Mouse (Mus musculus) thymus, postnatal 0 days (tissue): ENCODE measurements around the gene Slc44a1. TPM values are rescaled to one million over a fixed set of nuclear protein-coding genes. Genes with fewer than 3 reads are reported as not detected.

ENCODE experiments used
- DNase-seq: peaks from one replicate; pipeline ENCODE4 v3.0.0-alpha.2; 2015; ENCODE audit warnings: low spot score
- polyA plus RNA-seq: library from polyadenylated mRNA; unstranded; fragments of >200 nt; fragmentation: Nextera tagmentation; extraction: Ambion mirVana; gene quantifications from 2 replicates; pipeline ENCODE4 v1.2.1, GENCODE M21; 2015

The Slc44a1 gene
- 9.5 and 9.6 TPM in 2 replicates for polyA plus RNA-seq

- DNase-seq: peak; percentile 83
Measured at GRCm38 (mm10) chr4:53440010-53440815, at the start of gene Slc44a1. TSS of gene Slc44a1 (plus strand) at chr4:53440413.

GRCm38 (mm10) chr4:53395002-53395401 lies 45.2 kb upstream of the Slc44a1 start:
- no peak for DNase-seq

DNA sequence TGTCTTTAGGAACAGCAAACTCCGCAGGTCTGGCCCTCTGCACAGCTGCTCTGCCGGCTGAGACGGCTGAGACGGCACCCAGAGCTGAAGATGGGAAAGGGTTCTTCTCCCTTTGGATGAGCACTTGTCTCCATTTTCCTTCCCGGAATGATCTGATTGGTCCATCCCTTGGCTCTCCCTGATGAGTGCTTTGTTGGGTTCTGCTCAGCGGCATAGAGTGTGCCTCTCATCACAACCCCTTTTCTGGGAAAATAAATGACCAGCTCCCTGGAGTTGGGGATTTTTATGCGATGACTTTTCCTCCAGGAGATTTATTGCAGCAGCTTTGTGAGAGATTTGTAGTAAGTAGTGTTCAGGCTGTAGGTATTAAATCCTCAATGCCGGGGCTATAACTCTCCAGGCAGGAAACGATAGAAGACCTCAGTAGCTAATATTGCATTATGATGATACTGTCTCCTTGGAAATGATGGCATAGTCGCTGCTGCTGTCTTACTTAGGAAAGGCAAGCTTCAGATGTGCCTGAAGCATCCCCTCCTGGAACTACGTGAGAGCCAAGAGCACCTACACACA lies 43.5 kb upstream of the Slc44a1 start:
- no peak for DNase-seq

DNA sequence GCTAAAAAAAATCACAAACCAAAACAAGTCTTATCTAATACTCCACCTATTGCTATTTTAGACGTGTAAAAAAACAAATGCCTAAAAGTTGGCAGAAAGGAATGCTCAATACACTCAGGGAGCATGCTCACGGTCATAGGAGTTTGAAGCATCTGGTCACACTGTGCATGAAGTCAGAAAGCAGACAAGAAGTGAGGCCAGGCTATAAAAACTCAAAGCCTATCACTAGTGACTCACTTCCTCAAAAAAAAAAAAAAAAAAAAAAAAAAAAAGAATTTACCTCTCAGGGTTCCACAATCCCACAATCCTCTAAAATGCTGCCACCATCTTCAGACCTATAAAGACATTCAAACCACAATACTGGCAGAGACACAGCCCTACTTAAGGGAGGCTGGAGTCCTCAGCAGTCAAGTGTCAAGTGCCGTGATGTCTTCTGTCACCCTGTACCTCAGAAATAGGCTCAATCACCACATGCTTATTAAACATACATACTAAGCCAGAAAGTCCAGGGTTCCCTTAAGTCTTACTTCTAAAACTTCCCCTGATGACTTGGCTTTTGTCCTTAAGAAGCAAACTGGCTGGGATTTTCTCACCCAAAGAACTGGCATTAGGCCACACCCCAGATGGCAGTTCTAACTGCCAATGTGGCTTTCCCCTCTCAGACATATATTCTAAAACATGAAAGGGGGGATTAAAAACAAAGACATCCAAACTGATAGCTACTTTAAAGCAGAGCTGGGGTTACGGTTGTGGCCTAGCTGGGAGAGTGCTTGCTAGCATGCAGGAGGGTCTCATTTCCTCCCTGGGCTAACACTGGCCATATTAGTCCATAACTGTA lies 42.7 kb upstream of the Slc44a1 start:
- DNase-seq: no peak

- DNase-seq: no peak
Measured at GRCm38 (mm10) chr4:53398561-53398960, 41.7 kb upstream of the Slc44a1 start.

GRCm38 (mm10) chr4:53399428-53399827 lies 40.8 kb upstream of the Slc44a1 start:
- no peak for DNase-seq

- DNase-seq: no peak
Measured at GRCm38 (mm10) chr4:53403386-53403785, 36.8 kb upstream of the Slc44a1 start.

DNA sequence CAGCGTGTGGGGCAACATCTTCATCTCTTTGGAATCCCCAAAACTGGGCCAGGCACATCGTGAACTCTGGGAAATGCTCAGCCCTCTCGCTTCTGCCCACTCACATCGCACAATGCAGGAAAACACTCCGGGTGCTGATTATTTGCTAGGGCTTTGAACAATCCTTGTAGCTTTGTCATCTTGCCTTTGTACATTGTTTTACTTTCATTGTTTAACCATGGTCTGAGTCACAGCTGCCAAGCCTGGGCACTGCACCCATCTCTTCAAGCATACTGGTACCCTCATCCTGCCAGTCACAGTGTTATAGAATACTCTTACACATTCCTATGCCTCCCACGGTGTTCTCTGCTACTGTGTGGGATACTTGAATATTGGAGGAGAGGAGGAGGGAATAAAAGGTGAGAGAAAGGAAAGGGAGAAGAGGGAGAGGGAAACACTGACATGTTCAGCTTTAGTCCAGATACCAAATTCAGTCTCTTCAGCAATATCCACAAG lies 35.7 kb upstream of the Slc44a1 start:
- no peak for DNase-seq

DNA sequence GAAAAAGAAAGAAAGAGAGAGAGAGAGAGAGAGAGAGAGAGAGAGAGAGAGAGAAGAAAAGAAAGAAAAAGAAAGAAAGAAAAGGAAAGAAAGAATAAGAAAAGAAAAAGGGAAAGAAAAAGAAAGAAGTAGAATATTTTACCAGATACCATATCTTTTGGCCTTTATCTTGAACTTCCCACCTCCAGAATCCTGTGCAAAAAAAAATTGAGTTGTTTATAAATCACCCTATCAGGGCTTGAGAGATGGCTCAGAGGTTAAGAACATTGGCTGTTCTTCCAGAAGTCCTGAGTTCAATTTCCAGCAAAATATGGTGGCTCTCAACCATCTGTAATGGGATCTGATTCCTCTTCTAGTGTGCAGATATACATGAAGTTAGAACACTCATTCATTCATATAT lies 33.3 kb upstream of the Slc44a1 start:
- DNase-seq: no peak

GRCm38 (mm10) chr4:53408821-53409220 lies 31.4 kb upstream of the Slc44a1 start:
- DNase-seq: no peak

DNA sequence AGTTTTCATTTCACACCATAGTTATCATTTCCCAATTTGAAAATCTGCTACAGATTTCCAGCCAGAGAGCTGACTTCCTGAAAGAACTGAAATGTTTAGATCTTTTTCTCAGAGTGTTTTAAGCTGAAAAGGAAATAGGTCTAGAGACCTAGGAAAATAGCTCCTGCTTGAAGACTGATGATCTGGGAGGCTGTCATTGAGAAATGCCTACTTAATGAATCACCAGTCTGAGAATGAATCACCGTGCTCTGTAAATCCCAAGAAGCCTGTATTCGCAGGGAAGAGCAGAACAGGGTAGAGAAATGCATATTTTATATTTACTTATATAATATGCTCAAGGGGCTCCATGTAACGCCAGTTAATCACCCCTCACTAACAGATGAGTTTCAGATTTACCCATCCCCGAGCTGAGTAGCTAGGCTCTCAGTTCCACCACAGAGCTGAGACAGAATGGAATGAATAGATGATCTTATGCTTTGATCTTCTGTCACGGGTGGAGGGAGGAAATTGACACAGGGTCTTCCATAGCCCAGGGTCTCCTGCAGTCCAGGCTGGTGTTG lies 30.6 kb upstream of the Slc44a1 start:
- DNase-seq: no peak

- no peak for DNase-seq
Measured at GRCm38 (mm10) chr4:53410752-53411151, 29.5 kb upstream of the Slc44a1 start.

- DNase-seq: no peak
Measured at GRCm38 (mm10) chr4:53411958-53412870, 28.0 kb upstream of the Slc44a1 start.

GRCm38 (mm10) chr4:53412991-53413390 lies 27.2 kb upstream of the Slc44a1 start:
- no peak for DNase-seq

DNA sequence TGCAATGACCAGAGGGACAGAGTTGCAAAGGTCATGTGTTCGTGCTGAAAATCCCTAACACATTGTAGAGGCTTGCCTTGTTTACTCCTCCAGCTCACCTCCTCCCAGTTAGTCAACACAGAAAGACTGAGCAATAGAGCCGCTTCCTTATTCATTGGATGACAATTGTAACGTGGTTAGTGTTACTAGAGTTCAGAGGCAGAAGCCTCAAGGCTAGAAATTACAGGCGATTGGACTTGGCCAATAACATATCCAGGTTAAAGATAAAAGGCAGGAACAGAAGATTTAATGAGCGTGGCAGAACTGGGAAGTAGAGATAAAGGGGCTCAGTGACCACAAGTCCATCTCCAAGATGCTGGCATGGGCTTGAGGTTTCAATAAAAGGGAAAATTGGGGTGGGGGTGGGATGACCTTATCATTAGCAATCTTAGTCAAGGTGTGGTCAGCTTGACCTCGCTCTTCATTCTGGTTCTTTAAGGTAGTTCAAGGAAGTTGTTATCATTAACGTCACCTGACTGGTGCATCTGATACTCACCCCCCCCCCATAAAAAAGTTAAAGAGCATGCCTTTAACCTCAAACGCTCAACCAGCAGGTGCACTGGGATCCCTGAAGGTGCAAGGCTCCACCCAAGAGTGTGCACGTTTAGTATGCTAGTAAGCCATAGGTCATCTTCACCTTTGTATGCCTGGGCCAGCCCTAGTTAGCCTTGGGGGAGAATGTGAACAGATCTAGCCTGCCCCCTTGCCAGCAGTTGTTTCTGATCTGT lies 26.0 kb upstream of the Slc44a1 start:
- no peak for DNase-seq

- no peak for DNase-seq
Measured at GRCm38 (mm10) chr4:53415873-53416637, 24.2 kb upstream of the Slc44a1 start.

- DNase-seq: no peak
Measured at GRCm38 (mm10) chr4:53416928-53417327, 23.3 kb upstream of the Slc44a1 start.

DNA sequence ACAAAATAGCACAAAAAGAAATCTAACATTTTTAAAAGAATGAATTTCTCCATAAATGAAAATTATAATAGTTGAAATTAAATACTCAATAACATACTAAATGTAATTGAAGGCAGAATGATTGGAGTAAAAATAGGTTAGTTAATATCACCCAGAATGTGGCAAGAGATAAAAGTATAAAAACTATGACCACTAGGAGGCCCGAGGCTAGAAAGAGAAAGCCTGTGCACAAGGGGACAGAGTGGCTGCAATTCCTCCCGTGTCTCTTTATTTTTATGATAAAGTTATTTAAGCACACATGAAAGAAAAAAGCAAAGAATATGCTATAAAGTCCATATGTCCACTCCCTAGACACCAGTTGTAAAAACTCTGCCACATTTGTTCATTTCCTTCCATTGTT lies 17.4 kb upstream of the Slc44a1 start:
- DNase-seq: no peak

GRCm38 (mm10) chr4:53427120-53427519 lies 13.1 kb upstream of the Slc44a1 start:
- no peak for DNase-seq
